Mouse (Mus musculus): ENCODE measurements around the gene Sox3. TPM values are rescaled to one million over a fixed set of nuclear protein-coding genes. Genes with fewer than 3 reads are reported as not detected.
A peak's percentile ranks its signal among the peaks of the same experiment; 100 is the strongest.

Gene Sox3
- not detected in 2 replicates for polyA plus RNA-seq (2012; rRNA removed)

- TF ChIP-seq POLR2A (IDR thresholded peaks at IDR 0.05; ENCODE audit: low read depth, low read length) (no peak), CTCF (conservative IDR thresholded peaks at IDR 0.05; ENCODE audit: insufficient read depth, insufficient read length, low read depth, low read length) (no peak)
- Histone ChIP-seq H3K4me3 (ENCODE audit: insufficient read depth, low read depth, low read length) (peak within 1 kb of the TSS; percentile 31), H3K4me1 (ENCODE audit: control insufficient read depth, insufficient read depth, low read length) (no peaks in the 10 kb centered on the region), H3K27me3 (replicated peaks; ENCODE audit: control insufficient read depth, insufficient read depth, low read length) (peaks cover 2% of the 10 kb centered on the region), H3K36me3 (ENCODE audit: control insufficient read depth, insufficient read depth, low read length) (no peaks in the 10 kb centered on the region), H3K27ac (ENCODE audit: insufficient read depth, low read depth, low read length) (no peak within 1 kb of the TSS)
- no peak for DNase-seq
- WGBS: under 1% methylated on average over 73 of the region's 92 CpGs
Observed at GRCm38 (mm10) chrX:60892801-60893681, at the start of gene Sox3. Sox3 (minus strand) TSS chrX:60893430.

GRCm38 (mm10) chrX:60940225-60940624, 47.0 kb upstream of the Sox3 start:
- no peak overlapping the region for H3K4me3 ChIP-seq (ENCODE audit: insufficient read depth, low read depth, low read length)
- no peaks in the 10 kb centered on the region for H3K27me3 ChIP-seq (replicated peaks; ENCODE audit: control insufficient read depth, insufficient read depth, low read length)
- no peak for DNase-seq
- no peaks in the 10 kb centered on the region for H3K4me1 ChIP-seq (ENCODE audit: control insufficient read depth, insufficient read depth, low read length)
- no peak for TF ChIP-seq POLR2A (IDR thresholded peaks at IDR 0.05; ENCODE audit: low read depth, low read length)
- TF ChIP-seq CTCF (conservative IDR thresholded peaks at IDR 0.05; ENCODE audit: insufficient read depth, insufficient read length, low read depth, low read length): no peak
- 86% methylated on average over 3 of the region's 3 CpGs for WGBS
- no peaks in the 10 kb centered on the region for H3K36me3 ChIP-seq (ENCODE audit: control insufficient read depth, insufficient read depth, low read length)
- H3K27ac ChIP-seq (ENCODE audit: insufficient read depth, low read depth, low read length): no peak overlapping the region

- H3K4me1 ChIP-seq (ENCODE audit: control insufficient read depth, insufficient read depth, low read length): no peaks in the 10 kb centered on the region
- H3K27me3 ChIP-seq (replicated peaks; ENCODE audit: control insufficient read depth, insufficient read depth, low read length): no peaks in the 10 kb centered on the region; the same call in 1 of the 2 replicates
- TF ChIP-seq CTCF (conservative IDR thresholded peaks at IDR 0.05; ENCODE audit: insufficient read depth, insufficient read length, low read depth, low read length) (no peak), POLR2A (IDR thresholded peaks at IDR 0.05; ENCODE audit: low read depth, low read length) (no peak)
- no peak overlapping the region for H3K27ac ChIP-seq (ENCODE audit: insufficient read depth, low read depth, low read length)
- DNase-seq: no peak
- no peaks in the 10 kb centered on the region for H3K36me3 ChIP-seq (ENCODE audit: control insufficient read depth, insufficient read depth, low read length)
- WGBS: 26% methylated on average over 4 of the region's 4 CpGs
- no peak overlapping the region for H3K4me3 ChIP-seq (ENCODE audit: insufficient read depth, low read depth, low read length)
Observed at GRCm38 (mm10) chrX:60899546-60899945, 6.3 kb upstream of the Sox3 start.

GRCm38 (mm10) chrX:60898641-60899040, 5.4 kb upstream of the Sox3 start:
- H3K36me3 ChIP-seq (ENCODE audit: control insufficient read depth, insufficient read depth, low read length): no peaks in the 10 kb centered on the region
- H3K27me3 ChIP-seq (replicated peaks; ENCODE audit: control insufficient read depth, insufficient read depth, low read length): no peaks in the 10 kb centered on the region; the same call in none of the 2 replicates
- no peak overlapping the region for H3K4me3 ChIP-seq (ENCODE audit: insufficient read depth, low read depth, low read length)
- TF ChIP-seq POLR2A (IDR thresholded peaks at IDR 0.05; ENCODE audit: low read depth, low read length): no peak
- DNase-seq: no peak
- H3K4me1 ChIP-seq (ENCODE audit: control insufficient read depth, insufficient read depth, low read length): no peaks in the 10 kb centered on the region
- 2% methylated on average over 18 of the region's 18 CpGs for WGBS
- H3K27ac ChIP-seq (ENCODE audit: insufficient read depth, low read depth, low read length): no peak overlapping the region

GRCm38 (mm10) chrX:60896296-60896695, 3.1 kb upstream of the Sox3 start:
- H3K27ac ChIP-seq (ENCODE audit: insufficient read depth, low read depth, low read length): no peak overlapping the region
- H3K27me3 ChIP-seq (replicated peaks; ENCODE audit: control insufficient read depth, insufficient read depth, low read length): peaks cover 2% of the 10 kb centered on the region
- no peak for TF ChIP-seq POLR2A (IDR thresholded peaks at IDR 0.05; ENCODE audit: low read depth, low read length)
- TF ChIP-seq CTCF (conservative IDR thresholded peaks at IDR 0.05; ENCODE audit: insufficient read depth, insufficient read length, low read depth, low read length): no peak
- no peaks in the 10 kb centered on the region for H3K36me3 ChIP-seq (ENCODE audit: control insufficient read depth, insufficient read depth, low read length)
- no peak for DNase-seq
- H3K4me3 ChIP-seq (ENCODE audit: insufficient read depth, low read depth, low read length): no peak overlapping the region
- H3K4me1 ChIP-seq (ENCODE audit: control insufficient read depth, insufficient read depth, low read length): no peaks in the 10 kb centered on the region
- WGBS: 1% methylated on average over 12 of the region's 13 CpGs

GRCm38 (mm10) chrX:60895416-60895815, 2.2 kb upstream of the Sox3 start:
- DNase-seq: no peak
- Histone ChIP-seq H3K27ac (ENCODE audit: insufficient read depth, low read depth, low read length) (no peak overlapping the region), H3K4me3 (ENCODE audit: insufficient read depth, low read depth, low read length) (no peak overlapping the region), H3K36me3 (ENCODE audit: control insufficient read depth, insufficient read depth, low read length) (no peaks in the 10 kb centered on the region), H3K4me1 (ENCODE audit: control insufficient read depth, insufficient read depth, low read length) (no peaks in the 10 kb centered on the region), H3K27me3 (replicated peaks; ENCODE audit: control insufficient read depth, insufficient read depth, low read length) (peaks cover 2% of the 10 kb centered on the region)
- TF ChIP-seq CTCF (conservative IDR thresholded peaks at IDR 0.05; ENCODE audit: insufficient read depth, insufficient read length, low read depth, low read length) (no peak), POLR2A (IDR thresholded peaks at IDR 0.05; ENCODE audit: low read depth, low read length) (no peak)
- WGBS: 6% methylated on average over 11 of the region's 11 CpGs

GRCm38 (mm10) chrX:60893720-60894543, 702 bp upstream of the Sox3 start:
- Histone ChIP-seq H3K36me3 (ENCODE audit: control insufficient read depth, insufficient read depth, low read length) (no peaks in the 10 kb centered on the region), H3K27ac (ENCODE audit: insufficient read depth, low read depth, low read length) (no peak overlapping the region), H3K27me3 (replicated peaks; ENCODE audit: control insufficient read depth, insufficient read depth, low read length) (peaks cover 2% of the 10 kb centered on the region), H3K4me1 (ENCODE audit: control insufficient read depth, insufficient read depth, low read length) (no peaks in the 10 kb centered on the region), H3K4me3 (ENCODE audit: insufficient read depth, low read depth, low read length) (no peak overlapping the region)
- TF ChIP-seq CTCF (conservative IDR thresholded peaks at IDR 0.05; ENCODE audit: insufficient read depth, insufficient read length, low read depth, low read length): no peak
- no peak for TF ChIP-seq POLR2A (IDR thresholded peaks at IDR 0.05; ENCODE audit: low read depth, low read length)
- WGBS: 1% methylated on average over 48 of the region's 59 CpGs
- DNase-seq: no peak
